Mouse (Mus musculus) frontal cortex, adult 2 months (tissue): Measurements from ENCODE around the gene Plekhm3. TPM values are rescaled to one million over a fixed set of nuclear protein-coding genes. Genes with fewer than 3 reads are reported as not detected.

Experiments used
- DNase-seq, 2 experiments: peaks; one replicate each; pipeline ENCODE4 v3.0.0; 2022; ENCODE audit warnings: low spot score in 1 of 2; ENCODE audit errors: extremely low spot score in 1 of 2
- polyA plus RNA-seq: library from polyadenylated mRNA; depleted of rRNA; stranded (reverse); fragments of >200 nt; gene quantifications from 2 replicates; pipeline ENCODE4 v1.2.3, GENCODE M21; 2012

Plekhm3 gene
- polyA plus RNA-seq, 1 experiment, result 15.1 TPM

- DNase-seq, result peak in 1 of 2 experiments; percentile 42
These were observed 165.5 kb downstream of the Plekhm3 start for GRCm38 (mm10) chr1:64790806-64791790.

GRCm38 (mm10) chr1:64787701-64788515 is 168.7 kb downstream of the Plekhm3 start:
- no peak for DNase-seq

GRCm38 (mm10) chr1:64779863-64780262 is 176.8 kb downstream of the Plekhm3 start:
- DNase-seq, result no peak

- no peak for DNase-seq
These were observed 177.2 kb downstream of the Plekhm3 start for GRCm38 (mm10) chr1:64779415-64779814.

- no peak for DNase-seq
These were observed 183.3 kb downstream of the Plekhm3 start for GRCm38 (mm10) chr1:64773305-64773704.

GRCm38 (mm10) chr1:64770169-64770568 is 186.5 kb downstream of the Plekhm3 start:
- DNase-seq, result no peak

- DNase-seq, result no peak
These were observed 195.0 kb downstream of the Plekhm3 start for GRCm38 (mm10) chr1:64761646-64762045.

- DNase-seq, result no peak
These were observed 198.9 kb downstream of the Plekhm3 start for GRCm38 (mm10) chr1:64757766-64758165.

- no peak for DNase-seq
These were observed 199.4 kb downstream of the Plekhm3 start for GRCm38 (mm10) chr1:64757254-64757653.

- DNase-seq, result no peak
These were observed 200.0 kb downstream of the Plekhm3 start for GRCm38 (mm10) chr1:64756640-64757030.

- no peak for DNase-seq
These were observed 200.5 kb downstream of the Plekhm3 start for GRCm38 (mm10) chr1:64755971-64756639.

GRCm38 (mm10) chr1:64754658-64755057 is 202.0 kb downstream of the Plekhm3 start:
- no peak for DNase-seq

GRCm38 (mm10) chr1:64753668-64754067 is 203.0 kb downstream of the Plekhm3 start:
- DNase-seq, result no peak

GRCm38 (mm10) chr1:64753109-64753508 is 203.5 kb downstream of the Plekhm3 start:
- DNase-seq, result no peak

GRCm38 (mm10) chr1:64744616-64745015 is 212.0 kb downstream of the Plekhm3 start:
- DNase-seq, result no peak

- no peak for DNase-seq
These were observed 213.7 kb downstream of the Plekhm3 start for GRCm38 (mm10) chr1:64742741-64743408.

- DNase-seq, result no peak
These were observed 218.0 kb downstream of the Plekhm3 start for GRCm38 (mm10) chr1:64738661-64739082.

GRCm38 (mm10) chr1:64738180-64738555 is 218.5 kb downstream of the Plekhm3 start:
- DNase-seq, result no peak

- DNase-seq, result peak in 1 of 2 experiments; percentile 69
These were observed 219.0 kb downstream of the Plekhm3 start, which contains the start of gene Fzd5 for GRCm38 (mm10) chr1:64737502-64738179. TSS of gene Fzd5 (minus strand) at chr1:64737751.
